26 mouse cellular contexts compared by ENCODE assay signal in genomic region chr19:56289642-56290041, GRCm38 (mm10). TPM values are rescaled to one million over a fixed set of nuclear protein-coding genes. Genes with fewer than 3 reads are reported as not detected.
DNase-seq lines count a peak whose midpoint lies in the region; ATAC-seq and TF ChIP-seq lines count a peak whose summit lies in the region.
"Had no signal": no experiment of that assay in that cellular context is flagged by ENCODE, and none has a peak within 500 bp of the region (broad histone marks: within the 10 kb centered on the region; RNA-seq: fewer than 3 reads in every experiment).

No protein-coding gene starts in this region.

- ATAC-seq in embryonic facial prominence, embryonic 14.5 days (ENCODE audit: low read depth): 0 out of 2 replicates have a peak, but pooled peaks have one; percentile 24
- ATAC-seq in liver, embryonic 14.5 days (ENCODE audit: insufficient read depth): no peak
- ATAC-seq: activated CD4-positive, CD25-positive, alpha-beta regulatory T cell, adult 4 months; forebrain, embryonic 15.5 days; midbrain, embryonic 15.5 days had no signal

- WGBS in embryonic facial prominence, embryonic 14.5 days: 72% methylated on average over 8 of the region's 8 CpGs
- WGBS in embryonic facial prominence, embryonic 10.5 days: 88% methylated on average over 8 of the region's 8 CpGs
- WGBS in kidney, adult 2 months: 76% methylated on average over 8 of the region's 8 CpGs
- WGBS in liver, embryonic 14.5 days (ENCODE audit: insufficient replicate concordance): 66% methylated on average over 8 of the region's 8 CpGs
- WGBS in cerebellum, adult 2 months: 84% methylated on average over 8 of the region's 8 CpGs

- no peaks in the 10 kb centered on the region for H3K36me3 ChIP-seq in embryonic facial prominence, embryonic 14.5 days (ENCODE audit: control insufficient read depth, insufficient read depth, low read length)
- H3K36me3 ChIP-seq in embryonic facial prominence, embryonic 10.5 days (replicated peaks): no peaks in the 10 kb centered on the region
- H3K36me3 ChIP-seq in kidney, adult 2 months (ENCODE audit: control insufficient read depth, insufficient read depth, low read length): no peaks in the 10 kb centered on the region
- no peaks in the 10 kb centered on the region for H3K36me3 ChIP-seq in liver, embryonic 14.5 days (replicated peaks; ENCODE audit: control insufficient read depth, insufficient read depth, low read depth)
- H3K36me3 ChIP-seq: forebrain, embryonic 15.5 days; heart, embryonic 12.5 days; limb, embryonic 13.5 days; midbrain, embryonic 10.5 days; midbrain, embryonic 15.5 days had no signal

- H3K27me3 ChIP-seq in embryonic facial prominence, embryonic 14.5 days (replicated peaks; ENCODE audit: control insufficient read depth, insufficient read depth, low read length): no peaks in the 10 kb centered on the region
- 0 out of 2 replicates have a peak, but pooled peaks cover 4% of the 10 kb centered on the region for H3K27me3 ChIP-seq in embryonic facial prominence, embryonic 10.5 days (replicated peaks; ENCODE audit: low read depth, poor library complexity, severe bottlenecking)
- H3K27me3 ChIP-seq in kidney, adult 2 months (replicated peaks; ENCODE audit: control insufficient read depth, insufficient read depth, low read length): no peaks in the 10 kb centered on the region
- no peaks in the 10 kb centered on the region for H3K27me3 ChIP-seq in liver, embryonic 14.5 days (ENCODE audit: control insufficient read depth, insufficient read depth, low read length)
- no peaks in the 10 kb centered on the region for H3K27me3 ChIP-seq in cerebellum, adult 2 months (ENCODE audit: control insufficient read depth, insufficient read depth, low read length)
- H3K27me3 ChIP-seq: forebrain, embryonic 15.5 days; heart, embryonic 12.5 days; limb, embryonic 13.5 days; midbrain, embryonic 15.5 days had no signal

- H3K9me3 ChIP-seq in embryonic facial prominence, embryonic 14.5 days (ENCODE audit: control insufficient read depth, low read length): no peaks in the 10 kb centered on the region
- H3K9me3 ChIP-seq in embryonic facial prominence, embryonic 10.5 days: no peaks in the 10 kb centered on the region
- no peaks in the 10 kb centered on the region for H3K9me3 ChIP-seq in liver, embryonic 14.5 days (ENCODE audit: control insufficient read depth, low read length)
- H3K9me3 ChIP-seq: forebrain, embryonic 15.5 days; heart, embryonic 12.5 days; limb, embryonic 13.5 days; midbrain, embryonic 10.5 days; midbrain, embryonic 15.5 days had no signal

- no peak overlapping the region for H3K9ac ChIP-seq in embryonic facial prominence, embryonic 14.5 days (ENCODE audit: low read depth, low read length)
- H3K9ac ChIP-seq in liver, embryonic 14.5 days (replicated peaks): no peak overlapping the region
- H3K9ac ChIP-seq: forebrain, embryonic 15.5 days; heart, embryonic 12.5 days; hindbrain, embryonic 14.5 days; limb, embryonic 13.5 days; lung, embryonic 14.5 days; midbrain, embryonic 15.5 days had no signal

- H3K4me2 ChIP-seq in embryonic facial prominence, embryonic 14.5 days (ENCODE audit: low read depth, low read length): no peak overlapping the region
- peak overlapping the region; percentile 45 for H3K4me2 ChIP-seq in liver, embryonic 14.5 days (ENCODE audit: low read depth)
- H3K4me2 ChIP-seq: forebrain, embryonic 15.5 days; heart, embryonic 12.5 days; hindbrain, embryonic 14.5 days; limb, embryonic 13.5 days; lung, embryonic 14.5 days; midbrain, embryonic 15.5 days had no signal

- TF ChIP-seq EP300 in liver, embryonic 14.5 days (IDR thresholded peaks at IDR 0.05; ENCODE audit: low read depth): no peak

- no peak for TF ChIP-seq CTCF in kidney, adult 2 months (conservative IDR thresholded peaks at IDR 0.05; ENCODE audit: insufficient read depth, insufficient read length, low read depth, low read length)
- TF ChIP-seq CTCF in liver, embryonic 14.5 days (IDR thresholded peaks at IDR 0.05; ENCODE audit: low read depth): no peak
- no peak for TF ChIP-seq CTCF in cerebellum, adult 2 months (IDR thresholded peaks at IDR 0.05; ENCODE audit: borderline replicate concordance, insufficient read depth, low read depth, low read length)

- peak; percentile 65 for DNase-seq in embryonic facial prominence, embryonic 14.5 days (ENCODE audit: low spot score)
- no peak for DNase-seq in embryonic facial prominence, embryonic 10.5 days (ENCODE audit: low spot score)
- no peak for DNase-seq in kidney, adult 2 months
- DNase-seq in kidney, postnatal 14 days: no peak
- DNase-seq in liver, embryonic 14.5 days (ENCODE audit: low read depth in 3 of 3, low spot score in 3 of 3): no peak
- peak; percentile 45 for DNase-seq in skeletal muscle tissue, adult 2 months (ENCODE audit: low read depth, low spot score)
- no peak for DNase-seq in cerebellum, adult 2 months
- no peak for DNase-seq in spleen, adult 12 weeks (ENCODE audit: low spot score)
- DNase-seq: adrenal gland, adult 8-10 months; cerebellum, adult 8-10 months; cerebellum, postnatal 25 days; heart, adult 2 months; kidney, adult 18-20 months; kidney, postnatal 4 days; lung, embryonic 14.5 days; right cerebral cortex, postnatal 25 days had no signal

- TF ChIP-seq POLR2A in kidney, adult 2 months (IDR thresholded peaks at IDR 0.05; ENCODE audit: low read depth, low read length): no peak
- no peak for TF ChIP-seq POLR2A in cerebellum, adult 2 months (IDR thresholded peaks at IDR 0.05; ENCODE audit: borderline replicate concordance, insufficient read depth, low read length)

- H3K27ac ChIP-seq in embryonic facial prominence, embryonic 14.5 days (replicated peaks; ENCODE audit: low read depth, low read length): no peak overlapping the region
- no peak overlapping the region for H3K27ac ChIP-seq in embryonic facial prominence, embryonic 10.5 days (replicated peaks)
- H3K27ac ChIP-seq in kidney, adult 2 months (ENCODE audit: insufficient read depth, low read depth, low read length): no peak overlapping the region
- H3K27ac ChIP-seq in liver, embryonic 14.5 days: no peak overlapping the region
- H3K27ac ChIP-seq in cerebellum, adult 2 months (ENCODE audit: insufficient read depth, low read length): no peak overlapping the region
- H3K27ac ChIP-seq: forebrain, embryonic 15.5 days; heart, adult 2 months; hindbrain, embryonic 14.5 days; limb, embryonic 13.5 days; midbrain, embryonic 10.5 days; midbrain, embryonic 15.5 days had no signal

- no peak overlapping the region for H3K4me3 ChIP-seq in embryonic facial prominence, embryonic 14.5 days (ENCODE audit: low read depth, low read length)
- no peak overlapping the region for H3K4me3 ChIP-seq in embryonic facial prominence, embryonic 10.5 days
- H3K4me3 ChIP-seq in kidney, adult 2 months (ENCODE audit: insufficient read depth, low read depth, low read length): peak overlapping the region; percentile 6; the same call in 1 of the 2 replicates
- peak overlapping the region in 1 of 2 experiments; percentile 42; a peak in 2 of 4 replicates for H3K4me3 ChIP-seq in liver, embryonic 14.5 days (ENCODE audit: insufficient read depth in 1 of 2, low read depth in 2 of 2, low read length in 2 of 2)
- H3K4me3 ChIP-seq in cerebellum, adult 2 months (replicated peaks; ENCODE audit: insufficient read depth, low read depth, low read length): no peak overlapping the region
- H3K4me3 ChIP-seq: forebrain, embryonic 15.5 days; heart, adult 2 months; heart, embryonic 12.5 days; limb, embryonic 13.5 days; midbrain, embryonic 10.5 days; midbrain, embryonic 15.5 days had no signal

- H3K4me1 ChIP-seq in embryonic facial prominence, embryonic 14.5 days (ENCODE audit: control insufficient read depth, insufficient read depth, low read length): peaks cover 34% of the 10 kb centered on the region
- H3K4me1 ChIP-seq in embryonic facial prominence, embryonic 10.5 days: peaks cover 13% of the 10 kb centered on the region
- peaks cover 8% of the 10 kb centered on the region; the same call in 1 of the 2 replicates for H3K4me1 ChIP-seq in kidney, adult 2 months (ENCODE audit: control insufficient read depth, insufficient read depth, low read length)
- peaks cover 0 to 8% of the 10 kb centered on the region in 2 experiments; a peak in 1 of 4 replicates for H3K4me1 ChIP-seq in liver, embryonic 14.5 days (replicated peaks; ENCODE audit: control insufficient read depth in 2 of 2, insufficient read depth in 2 of 2, low read length in 1 of 2)
- H3K4me1 ChIP-seq in cerebellum, adult 2 months (ENCODE audit: control insufficient read depth, insufficient read depth, low read length): no peaks in the 10 kb centered on the region; the same call in 1 of the 2 replicates

RNA-seq across cellular contexts. Expression of gene Habp2, which starts 2.7 kb away (rescaled TPM):
- 0.26 and 0.54 TPM in 2 replicates for polyA plus RNA-seq in embryonic facial prominence, embryonic 14.5 days (2014; fragmentation: Nextera tagmentation; extraction: Ambion mirVana)
- not detected in 2 replicates for polyA plus RNA-seq in embryonic facial prominence, embryonic 10.5 days (2016; fragmentation: Nextera tagmentation; extraction: Ambion mirVana)
- 303 and 362 TPM in 2 replicates for polyA plus RNA-seq in kidney, adult 2 months (2012; rRNA removed)
- polyA plus RNA-seq in liver, embryonic 14.5 days (2012; rRNA removed): 38.0 and 39.8 TPM in 2 replicates
- 42.4 and 45.0 TPM in 2 replicates for polyA plus RNA-seq in liver, embryonic 14.5 days (2014; fragmentation: Nextera tagmentation; extraction: Ambion mirVana)
- polyA plus RNA-seq in cerebellum, adult 2 months (2012; rRNA removed): not detected in 2 replicates
- polyA plus RNA-seq: activated CD4-positive, CD25-positive, alpha-beta regulatory T cell, adult 4 months; embryonic facial prominence, embryonic 11.5 days; forebrain, embryonic 15.5 days; frontal cortex, adult 2 months; heart, adult 2 months; hindbrain, embryonic 14.5 days; neural tube, embryonic 11.5 days had no signal

Comparison
In these comparisons a context has a peak if more than half of its experiments do, and no peak if none do; other contexts are left out.
1. DNase-seq: peak in embryonic facial prominence, embryonic 14.5 days (single experiment) and skeletal muscle tissue, adult 2 months (single experiment); none in embryonic facial prominence, embryonic 10.5 days (single experiment), kidney, adult 2 months (single experiment), kidney, postnatal 14 days (single experiment), liver, embryonic 14.5 days (0 of 3), cerebellum, adult 2 months (0 of 2) and spleen, adult 12 weeks (single experiment).
2. RNA of gene Habp2, which starts 2.7 kb away (polyA plus RNA-seq): 303 to 362 TPM in kidney, adult 2 months and 38.0 to 45.0 TPM in liver, embryonic 14.5 days; 0.26 to 0.54 TPM in embryonic facial prominence, embryonic 14.5 days, not detected in embryonic facial prominence, embryonic 10.5 days and not detected in cerebellum, adult 2 months; every median in the first group is over 10 times any median in the second.